Mouse (Mus musculus) myocyte (in vitro differentiated cells): Measurements from ENCODE around the gene Msi1.

Experiments used
- CEBPB ChIP-seq: IDR thresholded peaks from 2 replicates; pipeline ENCODE4 v1.6.1; 2011; ENCODE audit warnings: mild to moderate bottlenecking, moderate library complexity; ENCODE audit not compliant: poor library complexity, insufficient read depth, severe bottlenecking
- E2F4 ChIP-seq: IDR thresholded peaks from one replicate; pipeline ENCODE4 v1.6.1; 2011; ENCODE audit warnings: mild to moderate bottlenecking, control low read depth, moderate library complexity; ENCODE audit not compliant: insufficient read depth
- MAX ChIP-seq: IDR thresholded peaks from one replicate; pipeline ENCODE4 v1.6.1; 2011; ENCODE audit warnings: low read depth, mild to moderate bottlenecking, control low read depth
- MYOD1 ChIP-seq, 3 experiments: IDR thresholded peaks; one replicate each; pipeline ENCODE4 v1.6.1; 2011; ENCODE audit warnings: control low read depth in 2 of 3, low read depth in 2 of 3, mild to moderate bottlenecking in 2 of 3, moderate library complexity in 1 of 3; ENCODE audit not compliant: insufficient read length in 2 of 3, control insufficient read depth in 1 of 3
- MYOG ChIP-seq, 3 experiments: IDR thresholded peaks; one replicate each; pipeline ENCODE4 v1.6.1; 2011; ENCODE audit warnings: control low read depth in 2 of 3, low read depth in 2 of 3, mild to moderate bottlenecking in 2 of 3; ENCODE audit not compliant: insufficient read length in 2 of 3, control insufficient read depth in 1 of 3, insufficient read depth in 1 of 3
- POLR2A ChIP-seq: IDR thresholded peaks from one replicate; pipeline ENCODE4 v1.6.1; 2011; ENCODE audit warnings: low read depth, mild to moderate bottlenecking, control low read depth, moderate library complexity; ENCODE audit not compliant: insufficient read length
- POLR2AphosphoS2 ChIP-seq: IDR thresholded peaks from one replicate; pipeline ENCODE4 v1.6.1; 2011; ENCODE audit warnings: low read depth, control low read depth; ENCODE audit not compliant: insufficient read length
- REST ChIP-seq: IDR thresholded peaks from one replicate; pipeline ENCODE4 v1.6.1; 2011; ENCODE audit warnings: mild to moderate bottlenecking, control low read depth, moderate library complexity; ENCODE audit not compliant: insufficient read depth, insufficient read length
- SRF ChIP-seq: IDR thresholded peaks from one replicate; pipeline ENCODE4 v1.6.1; 2011; ENCODE audit warnings: low read depth; ENCODE audit not compliant: control insufficient read depth, insufficient read length
- TCF12 ChIP-seq: IDR thresholded peaks from one replicate; pipeline ENCODE4 v1.6.1; 2011; ENCODE audit warnings: mild to moderate bottlenecking, control low read depth; ENCODE audit not compliant: poor library complexity, insufficient read depth, severe bottlenecking
- TCF3 ChIP-seq: IDR thresholded peaks from one replicate; pipeline ENCODE4 v1.6.1; 2011; ENCODE audit warnings: low read depth, control low read depth; ENCODE audit not compliant: insufficient read length
- USF1 ChIP-seq: IDR thresholded peaks from one replicate; pipeline ENCODE4 v1.6.1; 2011; ENCODE audit warnings: low read depth, mild to moderate bottlenecking, control low read depth, moderate library complexity

DNA sequence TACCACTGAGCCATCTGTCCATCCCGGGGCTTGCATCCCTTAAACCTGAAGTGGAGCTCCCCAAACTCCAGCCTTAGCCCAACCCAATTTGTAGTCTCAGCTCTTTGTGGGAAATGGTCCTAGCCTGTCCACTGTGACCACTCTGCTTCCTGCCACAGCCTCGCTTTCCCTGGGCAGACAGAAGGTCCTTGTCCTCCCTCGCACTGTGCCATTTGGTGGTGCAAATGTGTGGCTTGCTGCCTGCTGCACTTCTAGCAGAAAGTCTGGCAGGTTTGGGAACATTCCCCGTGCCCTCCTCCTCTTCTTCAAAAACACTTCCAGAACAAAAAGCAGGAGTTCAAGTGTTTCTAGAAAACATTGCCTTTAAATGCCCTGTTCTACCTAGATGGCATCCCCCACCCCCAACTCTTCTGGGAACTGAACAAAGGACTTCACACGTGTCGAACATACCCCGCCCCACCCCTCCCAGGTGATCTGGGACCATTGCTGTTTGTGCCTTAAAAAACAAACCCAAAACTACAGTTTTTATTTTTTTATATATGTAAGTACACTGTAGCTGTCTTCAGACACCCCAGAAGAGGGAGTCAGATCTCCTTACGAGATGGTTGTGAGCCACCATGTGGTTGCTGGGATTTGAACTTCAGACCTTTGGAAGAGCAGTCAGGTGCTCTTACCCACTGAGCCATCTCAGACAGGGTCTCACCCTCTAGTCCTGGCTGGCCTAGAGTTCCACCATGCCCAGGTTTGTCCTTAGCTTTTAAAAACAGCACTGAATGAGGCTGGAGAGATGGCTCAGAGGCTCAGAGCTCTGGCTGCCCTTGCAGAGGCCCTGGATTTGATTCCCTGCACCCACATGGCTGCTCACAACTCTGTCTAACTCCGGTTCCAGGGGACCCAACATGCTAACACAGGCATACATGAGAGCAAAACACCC lies 69.2 kb downstream of the Msi1 start:
- TF ChIP-seq MAX (no peak), POLR2A (no peak), MYOG (IDR thresholded peaks at IDR 0.05; ENCODE audit: control insufficient read depth in 1 of 3, insufficient read depth in 1 of 3, insufficient read length in 2 of 3, low read depth in 2 of 3) (no peak), TCF12 (no peak), SRF (no peak), USF1 (no peak), MYOD1 (IDR thresholded peaks at IDR 0.05; ENCODE audit: control insufficient read depth in 1 of 3, insufficient read length in 2 of 3, low read depth in 2 of 3) (no peak), POLR2AphosphoS2 (no peak), TCF3 (no peak), REST (no peak), E2F4 (no peak), CEBPB (no peak)
